Mouse (Mus musculus): ENCODE measurements around the gene Dync1li2. TPM values are rescaled to one million over a fixed set of nuclear protein-coding genes. Genes with fewer than 3 reads are reported as not detected.
A peak's percentile ranks its signal among the peaks of the same experiment; 100 is the strongest.

Gene Dync1li2
- polyA plus RNA-seq, 1 experiment from 2014 or later, result 84.9 TPM

GRCm38 (mm10) chr8:104441613-104442012 lies 1.2 kb downstream of the Dync1li2 start:
- Histone ChIP-seq H3K4me1 (ENCODE audit: control insufficient read depth, insufficient read depth, low read length) (peaks cover 11% of the 10 kb centered on the region), H3K4me3 (ENCODE audit: low read depth, low read length) (peak overlapping the region; percentile 97), H3K9me3 (ENCODE audit: control insufficient read depth, low read length) (no peaks in the 10 kb centered on the region), H3K4me2 (ENCODE audit: low read depth, low read length) (peak overlapping the region; percentile 90), H3K27ac (ENCODE audit: low read depth, low read length) (no peak overlapping the region), H3K27me3 (ENCODE audit: control insufficient read depth, insufficient read depth, low read length) (no peaks in the 10 kb centered on the region), H3K36me3 (ENCODE audit: control insufficient read depth, insufficient read depth, low read length) (peaks cover 29% of the 10 kb centered on the region), H3K9ac (replicated peaks; ENCODE audit: low read depth, low read length) (peak overlapping the region; percentile 97)
- 59% methylated on average over 7 of the region's 7 CpGs for WGBS
- no peak for ATAC-seq (ENCODE audit: low read depth)

GRCm38 (mm10) chr8:104439461-104439860 lies 3.4 kb downstream of the Dync1li2 start:
- no peak overlapping the region for H3K27ac ChIP-seq (ENCODE audit: low read depth, low read length)
- no peak overlapping the region for H3K4me3 ChIP-seq (ENCODE audit: low read depth, low read length)
- peaks cover 11% of the 10 kb centered on the region for H3K4me1 ChIP-seq (ENCODE audit: control insufficient read depth, insufficient read depth, low read length)
- ATAC-seq (ENCODE audit: low read depth), result no peak
- no peaks in the 10 kb centered on the region for H3K27me3 ChIP-seq (ENCODE audit: control insufficient read depth, insufficient read depth, low read length)
- peaks cover 33% of the 10 kb centered on the region for H3K36me3 ChIP-seq (ENCODE audit: control insufficient read depth, insufficient read depth, low read length)
- no peak overlapping the region for H3K4me2 ChIP-seq (ENCODE audit: low read depth, low read length)
- 98% methylated on average over 8 of the region's 8 CpGs for WGBS
- no peak overlapping the region for H3K9ac ChIP-seq (replicated peaks; ENCODE audit: low read depth, low read length)
- no peaks in the 10 kb centered on the region for H3K9me3 ChIP-seq (ENCODE audit: control insufficient read depth, low read length)

GRCm38 (mm10) chr8:104437494-104438135 lies 5.2 kb downstream of the Dync1li2 start:
- Histone ChIP-seq H3K9ac (replicated peaks; ENCODE audit: low read depth, low read length) (no peak overlapping the region), H3K4me2 (ENCODE audit: low read depth, low read length) (no peak overlapping the region), H3K27me3 (ENCODE audit: control insufficient read depth, insufficient read depth, low read length) (no peaks in the 10 kb centered on the region), H3K9me3 (ENCODE audit: control insufficient read depth, low read length) (no peaks in the 10 kb centered on the region), H3K4me3 (ENCODE audit: low read depth, low read length) (no peak overlapping the region), H3K36me3 (ENCODE audit: control insufficient read depth, insufficient read depth, low read length) (peaks cover 45% of the 10 kb centered on the region), H3K4me1 (ENCODE audit: control insufficient read depth, insufficient read depth, low read length) (peaks cover 11% of the 10 kb centered on the region), H3K27ac (ENCODE audit: low read depth, low read length) (no peak overlapping the region)
- 96% methylated on average over 13 of the region's 13 CpGs for WGBS
- ATAC-seq (ENCODE audit: low read depth), result no peak

- Histone ChIP-seq H3K9ac (replicated peaks; ENCODE audit: low read depth, low read length) (no peak overlapping the region), H3K4me3 (ENCODE audit: low read depth, low read length) (no peak overlapping the region), H3K4me1 (ENCODE audit: control insufficient read depth, insufficient read depth, low read length) (peaks cover 8% of the 10 kb centered on the region), H3K27ac (ENCODE audit: low read depth, low read length) (peak overlapping the region; percentile 40; the same call in 1 of the 2 replicates), H3K36me3 (ENCODE audit: control insufficient read depth, insufficient read depth, low read length) (peaks cover 51% of the 10 kb centered on the region), H3K9me3 (ENCODE audit: control insufficient read depth, low read length) (no peaks in the 10 kb centered on the region), H3K27me3 (ENCODE audit: control insufficient read depth, insufficient read depth, low read length) (no peaks in the 10 kb centered on the region), H3K4me2 (ENCODE audit: low read depth, low read length) (no peak overlapping the region)
- ATAC-seq (ENCODE audit: low read depth), result no peak
- 97% methylated on average over 4 of the region's 4 CpGs for WGBS
Observed at GRCm38 (mm10) chr8:104436591-104436990, 6.3 kb downstream of the Dync1li2 start.

GRCm38 (mm10) chr8:104436038-104436437 lies 6.8 kb downstream of the Dync1li2 start:
- H3K36me3 ChIP-seq (ENCODE audit: control insufficient read depth, insufficient read depth, low read length), result peaks cover 51% of the 10 kb centered on the region
- H3K4me2 ChIP-seq (ENCODE audit: low read depth, low read length), result no peak overlapping the region
- peak overlapping the region; percentile 46; the same call in 1 of the 2 replicates for H3K27ac ChIP-seq (ENCODE audit: low read depth, low read length)
- H3K9ac ChIP-seq (replicated peaks; ENCODE audit: low read depth, low read length), result no peak overlapping the region
- peak; percentile 98 for ATAC-seq (ENCODE audit: low read depth)
- WGBS, result 28% methylated on average over 12 of the region's 12 CpGs
- H3K4me1 ChIP-seq (ENCODE audit: control insufficient read depth, insufficient read depth, low read length), result peaks cover 3% of the 10 kb centered on the region
- no peaks in the 10 kb centered on the region for H3K9me3 ChIP-seq (ENCODE audit: control insufficient read depth, low read length)
- no peak overlapping the region for H3K4me3 ChIP-seq (ENCODE audit: low read depth, low read length)
- H3K27me3 ChIP-seq (ENCODE audit: control insufficient read depth, insufficient read depth, low read length), result no peaks in the 10 kb centered on the region

GRCm38 (mm10) chr8:104434826-104435354 lies 8.0 kb downstream of the Dync1li2 start:
- 88% methylated on average over 18 of the region's 18 CpGs for WGBS
- no peak for ATAC-seq (ENCODE audit: low read depth)
- Histone ChIP-seq H3K4me1 (ENCODE audit: control insufficient read depth, insufficient read depth, low read length) (no peaks in the 10 kb centered on the region), H3K4me3 (ENCODE audit: low read depth, low read length) (no peak overlapping the region), H3K9me3 (ENCODE audit: control insufficient read depth, low read length) (no peaks in the 10 kb centered on the region), H3K9ac (replicated peaks; ENCODE audit: low read depth, low read length) (no peak overlapping the region), H3K27me3 (ENCODE audit: control insufficient read depth, insufficient read depth, low read length) (no peaks in the 10 kb centered on the region), H3K36me3 (ENCODE audit: control insufficient read depth, insufficient read depth, low read length) (peaks cover 57% of the 10 kb centered on the region), H3K27ac (ENCODE audit: low read depth, low read length) (no peak overlapping the region), H3K4me2 (ENCODE audit: low read depth, low read length) (no peak overlapping the region)

GRCm38 (mm10) chr8:104434275-104434674 lies 8.6 kb downstream of the Dync1li2 start:
- Histone ChIP-seq H3K4me3 (ENCODE audit: low read depth, low read length) (no peak overlapping the region), H3K36me3 (ENCODE audit: control insufficient read depth, insufficient read depth, low read length) (peaks cover 60% of the 10 kb centered on the region), H3K27ac (ENCODE audit: low read depth, low read length) (no peak overlapping the region), H3K9ac (replicated peaks; ENCODE audit: low read depth, low read length) (no peak overlapping the region), H3K4me2 (ENCODE audit: low read depth, low read length) (no peak overlapping the region), H3K27me3 (ENCODE audit: control insufficient read depth, insufficient read depth, low read length) (no peaks in the 10 kb centered on the region), H3K4me1 (ENCODE audit: control insufficient read depth, insufficient read depth, low read length) (no peaks in the 10 kb centered on the region), H3K9me3 (ENCODE audit: control insufficient read depth, low read length) (no peaks in the 10 kb centered on the region)
- WGBS, result 86% methylated on average over 4 of the region's 4 CpGs
- ATAC-seq (ENCODE audit: low read depth), result no peak

- Histone ChIP-seq H3K4me2 (ENCODE audit: low read depth, low read length) (no peak overlapping the region), H3K36me3 (ENCODE audit: control insufficient read depth, insufficient read depth, low read length) (peaks cover 61% of the 10 kb centered on the region), H3K9me3 (ENCODE audit: control insufficient read depth, low read length) (no peaks in the 10 kb centered on the region), H3K27me3 (ENCODE audit: control insufficient read depth, insufficient read depth, low read length) (no peaks in the 10 kb centered on the region), H3K27ac (ENCODE audit: low read depth, low read length) (no peak overlapping the region), H3K4me3 (ENCODE audit: low read depth, low read length) (no peak overlapping the region), H3K9ac (replicated peaks; ENCODE audit: low read depth, low read length) (no peak overlapping the region), H3K4me1 (ENCODE audit: control insufficient read depth, insufficient read depth, low read length) (no peaks in the 10 kb centered on the region)
- ATAC-seq (ENCODE audit: low read depth), result no peak
- 94% methylated on average over 5 of the region's 5 CpGs for WGBS
Observed at GRCm38 (mm10) chr8:104433191-104433842, 9.5 kb downstream of the Dync1li2 start.

GRCm38 (mm10) chr8:104432656-104433055 lies 10.2 kb downstream of the Dync1li2 start:
- H3K27me3 ChIP-seq (ENCODE audit: control insufficient read depth, insufficient read depth, low read length), result no peaks in the 10 kb centered on the region
- no peak overlapping the region for H3K27ac ChIP-seq (ENCODE audit: low read depth, low read length)
- WGBS, result 97% methylated on average over 6 of the region's 6 CpGs
- peaks cover 63% of the 10 kb centered on the region for H3K36me3 ChIP-seq (ENCODE audit: control insufficient read depth, insufficient read depth, low read length)
- no peak for ATAC-seq (ENCODE audit: low read depth)
- no peak overlapping the region for H3K9ac ChIP-seq (replicated peaks; ENCODE audit: low read depth, low read length)
- no peaks in the 10 kb centered on the region for H3K9me3 ChIP-seq (ENCODE audit: control insufficient read depth, low read length)
- no peak overlapping the region for H3K4me3 ChIP-seq (ENCODE audit: low read depth, low read length)
- H3K4me2 ChIP-seq (ENCODE audit: low read depth, low read length), result no peak overlapping the region
- no peaks in the 10 kb centered on the region for H3K4me1 ChIP-seq (ENCODE audit: control insufficient read depth, insufficient read depth, low read length)
